Mouse (Mus musculus): ENCODE results near the gene Smg5. TPM values are rescaled to one million over a fixed set of nuclear protein-coding genes. Genes with fewer than 3 reads are reported as not detected.

Smg5 gene
- polyA plus RNA-seq (2017; shearing (Covaris generic)), result 47.8 TPM

DNA sequence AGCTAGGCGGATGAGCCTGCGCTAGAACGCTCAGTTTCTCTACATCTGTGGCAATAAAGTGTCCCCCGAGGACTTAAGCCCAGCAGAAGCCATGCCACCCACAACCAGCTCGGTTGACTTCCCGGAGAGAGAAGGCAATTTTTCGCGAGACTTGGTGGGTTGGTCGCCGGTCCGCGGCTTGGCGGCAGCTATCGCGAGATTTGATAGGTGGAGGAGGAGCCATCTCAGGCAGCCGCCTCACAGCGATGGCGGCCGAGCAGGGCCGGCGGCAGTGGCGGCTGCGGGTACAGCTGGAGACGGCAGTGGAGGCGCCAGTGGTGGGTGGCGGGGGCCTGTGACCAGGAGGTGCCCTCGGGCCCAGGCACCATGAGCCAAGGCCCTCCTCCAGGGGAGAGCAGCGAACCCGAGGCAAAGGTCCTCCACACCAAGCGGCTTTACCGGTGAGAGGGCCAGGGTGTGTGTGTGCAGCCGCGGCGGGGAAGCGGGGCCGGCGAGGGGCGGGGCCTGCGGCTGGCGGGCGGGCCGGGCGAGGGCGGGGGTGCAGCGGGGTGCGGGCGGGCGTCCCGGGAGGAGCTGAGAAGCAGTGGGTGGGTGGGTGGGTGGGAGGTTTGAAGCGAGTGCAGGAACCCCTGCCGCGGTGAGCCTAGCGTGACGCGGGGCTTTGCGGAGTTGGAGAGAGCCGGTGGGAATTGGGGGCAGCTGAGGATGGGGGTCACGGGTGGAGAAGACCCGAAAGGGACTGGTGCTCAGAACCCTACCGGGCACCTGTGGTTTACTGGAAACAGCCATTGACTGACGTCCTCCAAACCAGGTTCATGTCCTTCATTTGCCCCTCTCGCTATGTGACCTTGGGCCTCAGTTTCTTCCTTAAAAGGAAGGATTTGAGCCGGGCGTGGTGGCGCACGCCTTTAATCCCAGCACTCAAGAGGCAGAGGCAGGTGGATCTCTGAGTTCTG is at the start of gene Smg5, which contains the start of gene Tmem79:
Gene Smg5, plus strand, starts transcription at position 203 of the 956 bp plus-strand sequence.
Gene Tmem79, minus strand, starts transcription at position 91 of the 956 bp plus-strand sequence.

DNA sequence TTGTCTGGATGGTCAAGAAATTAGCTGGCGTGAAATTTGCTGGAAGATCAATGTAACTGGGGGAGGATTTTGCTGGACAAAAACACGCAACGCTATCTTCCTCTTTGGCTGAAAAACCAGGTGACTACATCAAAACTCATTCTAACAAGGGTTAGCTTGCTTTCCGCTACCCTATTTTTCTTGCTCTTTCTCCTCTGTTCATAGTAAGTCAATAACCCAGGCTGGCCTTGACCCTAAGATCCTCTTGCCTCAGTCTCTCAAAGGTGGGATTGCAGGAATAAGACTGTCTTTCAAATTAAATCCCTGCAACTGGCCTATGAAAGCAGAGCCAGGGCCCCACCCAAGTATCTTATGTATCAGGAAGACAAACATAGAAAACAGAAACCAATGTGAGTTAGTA is 49.0 kb upstream of the Smg5 start, which contains the start of gene Gm38392:
Gene Gm38392, minus strand, starts transcription at position 101 of the 400 bp plus-strand sequence.

DNA sequence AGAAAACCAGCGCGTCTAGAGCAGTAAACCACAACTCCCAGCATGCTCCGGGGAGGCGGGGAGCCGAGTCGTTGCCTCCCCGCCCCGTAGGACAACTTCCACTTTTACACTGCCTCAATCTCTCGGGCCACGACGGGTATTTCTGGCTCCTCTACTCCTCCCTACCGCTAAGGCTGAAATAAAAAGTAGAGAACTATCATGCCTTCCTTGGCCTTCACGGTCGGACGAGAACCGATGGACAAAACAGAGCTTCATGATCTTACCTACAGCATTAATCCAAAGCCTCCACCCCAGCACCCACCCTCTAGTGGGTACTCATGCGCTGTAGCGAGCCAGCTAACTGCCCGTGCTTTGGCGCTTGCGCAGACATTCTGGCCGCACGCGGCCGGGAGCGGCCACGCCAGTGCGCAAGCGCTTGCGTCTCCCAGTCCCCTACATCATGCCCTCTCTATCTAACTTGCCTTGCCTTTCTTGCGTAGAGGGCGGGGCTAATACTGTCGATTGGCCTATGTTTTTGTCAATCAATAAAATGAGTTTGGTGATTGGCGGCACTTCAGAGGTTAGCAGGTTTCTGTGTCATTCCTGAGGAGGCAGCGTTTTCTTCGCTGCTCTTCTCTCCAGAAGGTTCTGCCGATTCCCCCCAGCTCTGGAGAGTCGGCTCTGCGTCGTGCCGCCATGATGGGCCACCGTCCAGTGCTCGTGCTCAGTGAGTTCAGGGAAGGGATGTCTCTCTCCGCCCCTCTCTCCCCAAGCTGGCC is 39.3 kb upstream of the Smg5 start, which contains the start of the genes Tsacc and Cct3:
Gene Tsacc, minus strand, starts transcription at position 439 of the 758 bp plus-strand sequence.
Gene Cct3, plus strand, starts transcription at position 556 of the 758 bp plus-strand sequence.

DNA sequence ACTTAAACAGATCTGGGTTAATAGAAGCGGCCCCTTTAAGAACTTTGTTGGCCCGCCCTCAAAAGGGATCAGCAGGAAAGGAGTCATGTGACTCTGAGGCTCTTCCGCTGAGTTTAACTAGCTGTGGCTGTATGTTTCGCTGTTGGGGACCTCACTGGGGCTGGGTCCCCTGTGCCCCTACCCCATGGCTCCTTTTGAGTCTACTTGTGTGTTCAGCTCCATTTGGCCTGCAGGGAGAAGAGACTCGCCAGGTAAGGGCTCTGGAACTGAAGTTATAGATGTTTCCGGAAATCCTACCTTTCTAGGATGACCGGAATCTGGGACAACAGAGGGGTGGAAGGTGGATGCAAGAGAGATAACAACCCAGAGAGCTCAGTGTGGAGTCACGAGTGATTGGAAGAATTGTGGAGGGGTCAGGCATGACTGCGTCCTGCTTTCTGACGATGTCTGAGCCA is 11.1 kb upstream of the Smg5 start, which contains the start of gene Glmp:
Gene Glmp, plus strand, starts transcription at position 73 of the 455 bp plus-strand sequence.

GRCm38 (mm10) chr3:88364337-88364736 is 28.3 kb downstream of the Smg5 start, which contains the start of gene Paqr6:
Gene Paqr6, plus strand, starts transcription at chr3:88364584.

DNA sequence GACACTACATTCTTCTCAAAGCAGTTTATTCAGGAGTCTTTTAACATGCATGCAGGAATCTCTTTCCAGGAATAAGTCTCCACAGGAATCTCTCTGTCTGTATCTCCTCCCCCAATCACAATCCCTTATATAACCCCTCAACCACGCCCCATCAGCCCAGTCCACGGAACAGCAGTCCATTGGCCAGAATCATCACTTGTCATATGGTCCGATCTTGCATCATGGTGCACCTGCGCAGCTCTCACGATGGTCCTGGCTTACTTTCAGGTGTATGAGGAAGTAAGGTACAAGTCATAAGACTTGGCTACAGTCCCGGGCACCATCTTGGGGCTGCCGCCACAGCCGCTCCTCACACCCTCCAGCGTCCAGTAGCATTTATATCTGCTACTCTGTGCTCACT is 36.6 kb downstream of the Smg5 start, which contains the start of gene Bglap3:
Gene Bglap3, minus strand, starts transcription at position 101 of the 400 bp plus-strand sequence.

DNA sequence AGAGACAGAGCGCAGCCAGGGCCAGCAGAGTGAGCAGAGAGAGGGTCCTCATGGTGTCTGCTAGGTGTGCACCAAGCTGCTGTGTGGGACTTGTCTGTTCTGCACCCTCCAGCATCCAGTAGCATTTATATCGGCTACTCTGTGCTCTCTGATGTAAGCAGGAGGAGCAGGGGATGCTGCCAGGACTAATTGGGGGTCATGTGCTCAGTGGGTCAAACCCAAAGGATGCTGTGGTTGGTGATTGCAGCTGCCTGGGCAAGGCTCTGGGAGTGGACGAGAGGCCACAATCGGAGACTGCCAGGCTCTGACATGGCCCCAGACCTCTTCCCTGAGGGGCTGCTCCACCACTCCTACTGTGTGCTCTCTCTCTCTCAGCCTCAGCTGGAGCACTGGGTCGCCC is 42.5 kb downstream of the Smg5 start, which contains the start of gene Bglap2:
Gene Bglap2, minus strand, starts transcription at position 101 of the 400 bp plus-strand sequence.

DNA sequence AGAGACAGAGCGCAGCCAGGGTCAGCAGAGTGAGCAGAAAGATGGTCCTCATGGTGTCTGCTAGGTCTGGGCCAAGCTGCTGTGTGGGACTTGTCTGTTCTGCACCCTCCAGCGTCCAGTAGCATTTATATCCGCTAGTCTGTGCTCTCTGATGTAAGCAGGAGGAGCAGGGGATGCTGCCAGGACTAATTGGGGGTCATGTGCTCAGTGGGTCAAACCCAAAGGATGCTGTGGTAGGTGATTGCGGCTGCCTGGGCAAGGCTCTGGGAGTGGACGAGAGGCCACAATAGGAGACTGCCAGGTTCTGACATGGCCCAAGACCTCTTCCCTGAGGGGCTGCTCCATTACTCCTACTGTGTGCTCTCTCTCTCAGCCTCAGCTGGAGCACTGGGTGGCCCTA is 48.3 kb downstream of the Smg5 start, which contains the start of gene Bglap:
Gene Bglap, minus strand, starts transcription at position 101 of the 400 bp plus-strand sequence.

DNA sequence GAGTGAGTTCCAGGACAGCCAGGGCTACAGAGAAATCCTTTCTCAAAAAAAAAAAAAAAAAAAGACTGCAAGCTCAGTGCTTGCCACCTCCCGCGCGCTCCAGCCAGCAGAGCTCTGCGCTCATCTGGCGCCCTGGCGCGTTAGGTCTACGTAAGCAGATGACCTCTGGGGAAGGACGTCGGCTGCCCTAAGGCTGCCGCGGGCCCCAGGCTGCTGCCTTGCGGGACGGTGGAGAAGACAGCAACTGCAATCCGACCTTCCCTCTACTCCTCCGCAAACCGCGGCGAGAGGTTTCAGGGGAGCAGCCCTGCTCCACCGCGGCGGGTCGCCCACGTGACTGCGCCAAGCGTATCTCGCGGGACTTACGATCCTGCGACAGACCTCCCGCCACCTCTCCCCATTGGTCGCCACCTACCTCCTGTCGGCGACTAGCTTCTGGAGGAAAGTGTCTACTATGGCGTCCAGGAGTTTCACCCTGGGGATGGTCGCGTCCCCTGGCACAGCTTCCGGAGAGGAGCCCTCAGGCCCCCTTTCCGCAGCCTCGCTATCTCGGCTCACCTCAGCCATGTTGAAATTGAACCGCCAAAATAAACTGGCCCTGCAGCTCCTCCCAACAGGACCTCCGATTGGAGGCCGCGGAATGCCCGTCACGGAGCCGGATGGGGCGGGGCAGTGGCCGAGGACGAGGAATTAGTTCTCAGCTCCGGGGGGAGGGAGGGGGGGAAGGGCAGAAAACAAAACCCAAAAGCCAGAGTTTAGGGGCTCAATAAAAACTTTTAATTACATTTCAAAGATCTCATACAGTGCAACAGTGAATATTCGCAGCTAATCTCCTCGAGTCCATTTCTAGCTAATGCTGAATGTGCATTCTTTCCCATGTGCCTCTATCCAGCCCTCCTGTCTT is 73.9 kb downstream of the Smg5 start, which contains the start of gene Pmf1:
Gene Pmf1, minus strand, starts transcription at position 591 of the 904 bp plus-strand sequence.

Other genes starting within 250 kb of the Smg5 start
- 22.5 TPM for gene Mef2d, start 193.9 kb upstream of the Smg5 start, polyA plus RNA-seq (2017; shearing (Covaris generic))
- gene Rhbg, start 81.6 kb upstream of the Smg5 start, polyA plus RNA-seq (2017; shearing (Covaris generic)), result not detected
- gene Gm38392, start 49.0 kb upstream of the Smg5 start, polyA plus RNA-seq (2017; shearing (Covaris generic)), result not detected
- gene Tsacc, start 39.3 kb upstream of the Smg5 start, polyA plus RNA-seq (2017; shearing (Covaris generic)), result 13.7 TPM
- 344 TPM for gene Cct3, start 39.1 kb upstream of the Smg5 start, polyA plus RNA-seq (2017; shearing (Covaris generic))
- gene Glmp, start 11.2 kb upstream of the Smg5 start, polyA plus RNA-seq (2017; shearing (Covaris generic)), result 385 TPM
- gene Tmem79, start 112 bp upstream of the Smg5 start, polyA plus RNA-seq (2017; shearing (Covaris generic)), result 1.4 TPM
- not detected for gene Paqr6, start 28.3 kb downstream of the Smg5 start, polyA plus RNA-seq (2017; shearing (Covaris generic))
- gene Bglap3, start 36.5 kb downstream of the Smg5 start, polyA plus RNA-seq (2017; shearing (Covaris generic)), result not detected
- not detected for gene Bglap2, start 42.4 kb downstream of the Smg5 start, polyA plus RNA-seq (2017; shearing (Covaris generic))
- not detected for gene Bglap, start 48.2 kb downstream of the Smg5 start, polyA plus RNA-seq (2017; shearing (Covaris generic))
- gene Pmf1, start 74.1 kb downstream of the Smg5 start, polyA plus RNA-seq (2017; shearing (Covaris generic)), result 44.0 TPM
- 25.6 TPM for gene Slc25a44, start 88.9 kb downstream of the Smg5 start, polyA plus RNA-seq (2017; shearing (Covaris generic))
- 80.1 TPM for gene Sema4a, start 124.9 kb downstream of the Smg5 start, polyA plus RNA-seq (2017; shearing (Covaris generic))
- gene Lmna, start 173.7 kb downstream of the Smg5 start, polyA plus RNA-seq (2017; shearing (Covaris generic)), result 9.1 TPM
- gene Mex3a, start 196.1 kb downstream of the Smg5 start, polyA plus RNA-seq (2017; shearing (Covaris generic)), result 0.32 TPM
- not detected for gene Rab25, start 212.0 kb downstream of the Smg5 start, polyA plus RNA-seq (2017; shearing (Covaris generic))
- gene Lamtor2, start 216.8 kb downstream of the Smg5 start, polyA plus RNA-seq (2017; shearing (Covaris generic)), result 227 TPM
- 52.5 TPM for gene Ubqln4, start 217.5 kb downstream of the Smg5 start, polyA plus RNA-seq (2017; shearing (Covaris generic))
- gene Ssr2, start 239.6 kb downstream of the Smg5 start, polyA plus RNA-seq (2017; shearing (Covaris generic)), result 146 TPM